9 mouse cellular contexts compared by ENCODE assay signal in genomic region chr10:43021017-43021416, GRCm38 (mm10).
DNase-seq lines count a peak whose midpoint lies in the region; ATAC-seq and TF ChIP-seq lines count a peak whose summit lies in the region.
"Had no signal": no experiment of that assay in that cellular context is flagged by ENCODE, and none has a peak within 500 bp of the region (broad histone marks: within the 10 kb centered on the region; RNA-seq: fewer than 3 reads in every experiment).

No protein-coding gene starts in this region.

- no peaks in the 10 kb centered on the region for H3K36me3 ChIP-seq in hindbrain, embryonic 11.5 days (ENCODE audit: control insufficient read depth, insufficient read depth, low read length)
- peaks cover 12% of the 10 kb centered on the region for H3K36me3 ChIP-seq in midbrain, embryonic 14.5 days (ENCODE audit: control insufficient read depth, insufficient read depth, low read length)

- 3% methylated on average over 35 of the region's 35 CpGs for WGBS in hindbrain, embryonic 11.5 days
- WGBS in midbrain, embryonic 14.5 days, result 5% methylated on average over 35 of the region's 35 CpGs

- TF ChIP-seq CTCF in layer of hippocampus, adult 2 months (conservative IDR thresholded peaks at IDR 0.05), result no peak

- peaks cover 23% of the 10 kb centered on the region for H3K27me3 ChIP-seq in hindbrain, embryonic 11.5 days (ENCODE audit: control insufficient read depth, insufficient read depth, low read length)
- H3K27me3 ChIP-seq in midbrain, embryonic 14.5 days (ENCODE audit: control insufficient read depth, insufficient read depth, low read length), result no peaks in the 10 kb centered on the region; the same call in 1 of the 2 replicates

- DNase-seq in layer of hippocampus, adult 2 months (ENCODE audit: low spot score in 2 of 2), result no peak
- no peak for DNase-seq in layer of hippocampus, postnatal 36 days
- DNase-seq in cerebellum, adult 8-10 months, result peak; percentile 66
- no peak for DNase-seq in hindbrain, embryonic 11.5 days (ENCODE audit: low spot score)
- DNase-seq in midbrain, embryonic 14.5 days, result peak; percentile 45
- no peak for DNase-seq in layer of hippocampus, adult 9-10 months (ENCODE audit: low spot score)
- DNase-seq in right cerebral cortex, postnatal 36 days (ENCODE audit: low spot score in 2 of 2), result no peak

- peak overlapping the region; percentile 63 for H3K9ac ChIP-seq in hindbrain, embryonic 11.5 days (ENCODE audit: low read depth, low read length)
- peak overlapping the region; percentile 58 for H3K9ac ChIP-seq in midbrain, embryonic 14.5 days (replicated peaks; ENCODE audit: low read length)

- no peak overlapping the region; the same call in 1 of the 2 replicates for H3K27ac ChIP-seq in layer of hippocampus, adult 2 months
- no peak overlapping the region for H3K27ac ChIP-seq in hindbrain, embryonic 11.5 days (ENCODE audit: low read depth, low read length)
- H3K27ac ChIP-seq in midbrain, embryonic 14.5 days (replicated peaks; ENCODE audit: low read depth, low read length), result no peak overlapping the region
- H3K27ac ChIP-seq: macrophage had no signal

- peak overlapping the region; percentile 99 for H3K4me2 ChIP-seq in hindbrain, embryonic 11.5 days (replicated peaks; ENCODE audit: low read depth, low read length)
- H3K4me2 ChIP-seq in midbrain, embryonic 14.5 days (ENCODE audit: low read length), result peak overlapping the region; percentile 92

- peak overlapping the region; percentile 36; the same call in 1 of the 2 replicates for H3K4me3 ChIP-seq in layer of hippocampus, adult 2 months
- H3K4me3 ChIP-seq in hindbrain, embryonic 11.5 days (ENCODE audit: low read depth, low read length), result peak overlapping the region; percentile 48
- H3K4me3 ChIP-seq in midbrain, embryonic 14.5 days (replicated peaks; ENCODE audit: low read depth, low read length), result peak overlapping the region; percentile 41

- H3K4me1 ChIP-seq in hindbrain, embryonic 11.5 days (replicated peaks; ENCODE audit: control insufficient read depth, insufficient read depth, low read length), result peaks cover 15% of the 10 kb centered on the region
- peaks cover 17% of the 10 kb centered on the region for H3K4me1 ChIP-seq in midbrain, embryonic 14.5 days (ENCODE audit: control insufficient read depth, insufficient read depth, low read length)

- H3K9me3 ChIP-seq in hindbrain, embryonic 11.5 days (ENCODE audit: control insufficient read depth, low read length), result no peaks in the 10 kb centered on the region
- no peaks in the 10 kb centered on the region for H3K9me3 ChIP-seq in midbrain, embryonic 14.5 days (ENCODE audit: control insufficient read depth, low read length)

- ATAC-seq in hindbrain, embryonic 11.5 days (ENCODE audit: low FRiP score), result no peak
- 0 out of 2 replicates have a peak, but pooled peaks have one; percentile 17 for ATAC-seq in midbrain, embryonic 14.5 days (ENCODE audit: low FRiP score, low TSS enrichment)
- no peak for ATAC-seq in activated CD4-positive, CD25-positive, alpha-beta regulatory T cell, adult 4 months

Comparison
In these comparisons a context has a peak if more than half of its experiments do, and no peak if none do; other contexts are left out.
1. DNase-seq: peak in cerebellum, adult 8-10 months (single experiment) and midbrain, embryonic 14.5 days (single experiment); none in layer of hippocampus, adult 2 months (0 of 2), layer of hippocampus, postnatal 36 days (0 of 2), hindbrain, embryonic 11.5 days (single experiment), layer of hippocampus, adult 9-10 months (single experiment) and right cerebral cortex, postnatal 36 days (0 of 2).
2. Peak in every context shown above with its lines, with median percentiles within 50 percentile points of each other: H3K4me3 ChIP-seq.